Mouse (Mus musculus): ENCODE data around the gene Cypt2.
"Not testable (repeated sequence)": the region's sequence is repeated elsewhere in the genome, so short reads cannot be mapped to it uniquely, and the experiment has no call there.

Gene Cypt2

DNA sequence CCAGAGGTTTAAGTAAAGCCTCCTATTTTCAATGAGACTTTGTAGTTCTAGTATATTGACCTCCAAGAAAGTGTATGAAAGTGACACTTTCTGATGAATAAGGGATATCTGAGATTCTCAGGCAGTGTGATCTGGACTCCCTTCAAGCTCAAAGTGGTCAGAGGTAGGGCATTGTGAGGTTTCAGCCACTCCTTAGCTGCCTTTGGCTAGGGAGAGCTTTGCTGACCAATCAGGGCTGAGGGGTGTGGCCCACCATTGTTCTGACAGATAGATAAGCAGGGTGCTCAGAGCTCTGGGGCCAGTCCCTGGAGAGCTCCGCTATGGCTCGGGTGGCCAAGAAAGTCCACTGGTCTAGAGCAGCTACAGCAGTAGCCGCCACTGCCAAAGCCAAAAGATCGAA is at the start of gene Cypt2:
Gene Cypt2 (plus strand): TSS at position 301 of the 400 bp plus-strand sequence.
- not testable (repeated sequence) for DNase-seq (ENCODE audit: low spot score in 2 of 2)

DNA sequence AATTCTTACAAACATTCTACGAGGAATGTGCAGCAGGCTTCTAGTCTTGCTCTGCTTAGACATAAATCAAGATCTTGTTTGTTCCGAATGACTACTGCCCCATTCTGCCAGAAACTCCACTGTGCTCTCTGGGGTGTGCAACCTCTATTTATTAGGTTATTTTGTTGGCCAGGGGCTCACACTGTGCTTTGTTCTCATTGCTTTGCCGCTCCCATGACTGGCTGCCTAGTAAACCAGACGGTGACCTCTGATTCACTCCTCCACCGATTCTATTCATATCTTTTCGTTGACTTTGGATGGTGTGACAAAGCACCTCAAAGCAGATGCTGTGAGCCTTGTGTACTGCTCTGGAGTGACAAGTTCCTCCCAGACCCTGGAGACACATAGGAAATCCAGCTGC is 46.7 kb downstream of the Cypt2 start:
- DNase-seq (ENCODE audit: low spot score in 2 of 2) = no peak
